Mouse (Mus musculus) embryo, embryonic 11.5 days (tissue): ENCODE data around the gene Chpf2.
A peak's percentile ranks its signal among the peaks of the same experiment; 100 is the strongest.
"Not testable (repeated sequence)": the region's sequence is repeated elsewhere in the genome, so short reads cannot be mapped to it uniquely, and the experiment has no call there.

Experiments
- DNase-seq: peaks from one replicate; pipeline ENCODE4 v3.0.0-alpha.2; 2012; ENCODE audit warnings: low read depth, low spot score

Gene Chpf2

GRCm38 (mm10) chr5:24586547-24587199, at the start of gene Chpf2:
Chpf2 (plus strand) TSS chr5:24586741.
- DNase-seq = peak; percentile 60

DNA sequence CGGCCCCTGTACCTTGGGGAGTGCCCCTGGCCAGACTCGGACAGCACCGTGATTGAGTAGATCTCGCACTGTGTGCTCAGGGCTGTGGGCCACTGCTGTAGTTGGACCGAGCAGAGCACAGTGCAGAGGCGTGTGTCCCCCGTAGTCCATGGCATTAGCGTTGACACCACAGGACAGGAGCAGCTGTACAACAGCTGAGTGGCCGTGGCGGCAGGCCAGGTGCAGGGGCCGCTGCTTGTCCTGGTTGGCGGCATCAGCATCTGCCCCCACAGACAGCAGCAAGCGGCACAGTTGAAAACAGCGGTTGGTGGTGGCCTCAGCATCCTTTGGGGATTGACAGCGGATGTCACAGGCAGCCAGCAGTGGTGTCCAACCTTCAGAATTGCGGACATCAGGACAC, 48.9 kb upstream of the Chpf2 start:
- no peak for DNase-seq

DNA sequence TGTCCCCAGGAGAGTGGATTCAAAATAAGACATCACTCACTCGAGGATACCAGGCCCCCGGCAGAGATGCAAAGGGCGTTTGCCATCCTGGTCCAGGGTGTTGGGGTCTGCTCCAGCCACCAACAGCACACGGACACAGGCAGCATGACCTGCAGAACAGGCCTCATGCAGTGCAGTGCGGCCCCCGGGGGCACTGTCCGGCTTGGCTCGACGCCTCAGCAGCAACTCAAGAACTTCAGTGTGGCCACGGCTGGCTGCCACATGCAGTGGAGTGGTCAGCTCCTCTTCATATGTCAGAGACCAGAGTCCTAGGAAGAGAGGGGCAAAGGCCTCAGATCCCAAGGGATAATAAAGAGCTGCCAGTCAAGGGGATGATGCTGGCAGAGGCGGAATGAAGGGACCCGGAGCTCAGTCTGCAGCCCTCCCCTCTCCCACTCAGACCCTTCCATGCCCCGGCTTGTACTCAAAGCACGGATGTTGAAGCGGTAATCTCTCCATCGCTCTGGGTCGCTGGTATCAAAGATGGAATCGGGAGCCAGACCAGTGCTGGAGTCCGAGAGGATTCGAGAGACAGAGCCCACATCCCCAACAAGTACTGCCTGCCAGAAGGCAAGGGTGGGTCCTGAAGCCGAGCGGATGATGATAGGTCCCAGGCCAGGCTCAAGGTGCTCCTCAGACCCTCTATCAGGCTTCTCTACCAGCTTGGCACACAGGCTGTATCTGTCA, 46.8 kb upstream of the Chpf2 start:
- no peak for DNase-seq

GRCm38 (mm10) chr5:24540387-24541143, 46.0 kb upstream of the Chpf2 start, which contains the start of gene Asb10:
Asb10 (minus strand) TSS chr5:24540978.
- no peak for DNase-seq

- DNase-seq = no peak
These were observed 45.4 kb upstream of the Chpf2 start for GRCm38 (mm10) chr5:24541144-24541569.

GRCm38 (mm10) chr5:24542643-24543042, 43.9 kb upstream of the Chpf2 start:
- DNase-seq = no peak

DNA sequence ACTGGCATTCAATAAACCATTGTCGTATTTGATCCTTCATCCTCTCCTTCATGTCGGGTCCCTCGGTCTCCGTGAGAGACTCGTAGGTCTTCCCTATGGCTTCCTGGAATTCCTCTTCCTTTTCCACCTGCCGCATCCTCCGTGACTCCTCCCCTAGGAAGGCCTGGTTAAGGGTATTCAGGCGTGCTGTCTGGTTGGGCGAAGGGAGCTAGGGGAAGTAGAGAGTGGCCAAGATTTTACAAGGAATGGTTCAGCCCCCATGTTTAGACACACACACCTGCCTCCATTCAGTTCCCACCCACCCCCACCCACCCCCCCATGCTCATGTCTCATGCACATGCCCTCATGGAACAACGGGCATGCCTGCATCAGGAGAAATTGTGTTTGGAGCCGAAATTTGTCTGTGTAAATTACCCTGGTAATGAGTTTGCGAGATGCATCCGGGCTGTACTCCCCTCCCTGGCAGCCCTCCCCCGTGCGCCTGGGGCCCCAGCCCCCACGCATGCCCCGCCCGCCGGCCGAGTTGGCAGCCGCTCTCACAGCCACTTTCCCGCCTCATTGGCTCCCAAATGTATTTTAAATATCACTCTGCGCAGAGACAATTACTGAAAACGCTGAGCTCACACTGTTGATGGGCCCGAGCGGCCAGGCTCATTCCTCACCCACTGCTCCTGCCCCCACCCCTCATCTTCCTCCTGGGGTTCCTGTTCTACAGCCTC, 35.8 kb upstream of the Chpf2 start:
- DNase-seq = no peak

- DNase-seq = no peak
These were observed 35.2 kb upstream of the Chpf2 start for GRCm38 (mm10) chr5:24551317-24551688.

DNA sequence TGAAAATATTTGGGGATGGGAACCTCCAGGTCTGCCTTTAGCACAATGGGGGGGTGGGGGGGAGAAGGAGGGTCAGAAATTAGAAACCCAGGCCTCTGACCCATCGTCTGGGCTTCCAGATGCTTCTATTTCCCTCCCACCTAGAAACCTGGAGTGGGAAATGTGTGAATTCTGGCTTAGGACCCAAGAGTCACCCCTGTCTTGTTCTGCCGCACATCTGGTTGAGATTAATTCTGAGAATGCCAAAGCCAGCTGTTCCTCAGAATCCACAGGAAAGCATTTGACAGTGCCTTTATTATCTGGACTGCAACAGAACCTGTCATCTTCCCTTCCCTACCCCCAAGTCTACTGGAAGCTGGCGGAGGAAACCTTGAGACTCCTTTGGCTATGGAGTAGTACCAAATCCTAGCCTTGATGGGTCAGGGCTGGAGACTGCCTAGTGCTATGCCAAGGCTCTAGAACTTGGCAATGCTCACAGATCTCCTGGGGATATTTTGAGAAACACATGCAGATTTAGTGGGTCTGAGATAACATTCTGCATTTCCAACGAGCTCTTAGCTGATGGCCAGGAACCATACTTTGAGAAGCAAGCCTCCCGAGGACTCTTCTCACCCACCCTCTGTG, 32.8 kb upstream of the Chpf2 start:
- no peak for DNase-seq

GRCm38 (mm10) chr5:24555335-24555734, 31.2 kb upstream of the Chpf2 start:
- not testable (repeated sequence) for DNase-seq

GRCm38 (mm10) chr5:24556709-24557108, 29.8 kb upstream of the Chpf2 start, which contains the start of gene 4931409K22Rik:
4931409K22Rik (minus strand) TSS chr5:24556809.
- DNase-seq = no peak

GRCm38 (mm10) chr5:24575948-24576347, 10.6 kb upstream of the Chpf2 start:
- no peak for DNase-seq

GRCm38 (mm10) chr5:24576801-24577182, 9.7 kb upstream of the Chpf2 start:
- no peak for DNase-seq

DNA sequence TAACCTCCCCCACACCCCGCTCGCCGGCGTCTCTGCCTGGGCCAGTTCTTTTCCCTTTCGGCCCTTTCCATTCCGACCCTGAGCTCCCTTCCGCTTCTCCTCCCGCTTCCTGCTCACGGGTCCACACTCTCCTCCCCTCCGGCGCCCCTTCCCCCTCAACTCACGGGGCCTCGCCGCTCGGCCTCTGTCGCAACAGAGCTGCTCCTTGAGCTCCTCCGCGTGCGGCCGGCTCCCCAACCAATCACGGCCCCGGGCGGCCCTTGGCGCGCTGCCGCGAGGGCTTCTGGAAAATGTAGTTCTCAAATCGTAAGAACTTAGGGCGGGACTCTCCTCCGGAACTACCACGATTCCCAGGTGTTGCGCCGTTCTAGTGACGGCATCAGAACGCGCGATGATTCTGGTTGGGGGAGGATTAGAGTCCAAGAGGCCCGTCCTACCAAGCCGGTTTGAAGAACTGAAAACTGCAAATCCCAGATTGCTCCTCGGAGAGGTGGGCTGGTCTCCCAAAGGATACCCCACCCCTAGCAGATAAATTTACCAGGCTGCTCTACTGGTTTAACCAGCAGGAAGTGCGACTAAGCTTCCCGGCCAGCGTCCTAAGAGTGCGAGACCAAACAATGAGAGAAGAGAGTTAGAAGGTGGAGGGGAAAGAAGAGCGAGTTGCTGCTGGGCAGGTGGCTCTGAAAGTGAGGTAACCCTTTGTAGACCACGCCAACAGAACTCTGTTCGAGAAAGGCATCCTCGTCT, 9.2 kb upstream of the Chpf2 start, which contains the start of gene Abcf2:
TSS of gene Abcf2 (minus strand) at position 285 of the 747 bp plus-strand sequence.
- DNase-seq = peak; percentile 100

DNA sequence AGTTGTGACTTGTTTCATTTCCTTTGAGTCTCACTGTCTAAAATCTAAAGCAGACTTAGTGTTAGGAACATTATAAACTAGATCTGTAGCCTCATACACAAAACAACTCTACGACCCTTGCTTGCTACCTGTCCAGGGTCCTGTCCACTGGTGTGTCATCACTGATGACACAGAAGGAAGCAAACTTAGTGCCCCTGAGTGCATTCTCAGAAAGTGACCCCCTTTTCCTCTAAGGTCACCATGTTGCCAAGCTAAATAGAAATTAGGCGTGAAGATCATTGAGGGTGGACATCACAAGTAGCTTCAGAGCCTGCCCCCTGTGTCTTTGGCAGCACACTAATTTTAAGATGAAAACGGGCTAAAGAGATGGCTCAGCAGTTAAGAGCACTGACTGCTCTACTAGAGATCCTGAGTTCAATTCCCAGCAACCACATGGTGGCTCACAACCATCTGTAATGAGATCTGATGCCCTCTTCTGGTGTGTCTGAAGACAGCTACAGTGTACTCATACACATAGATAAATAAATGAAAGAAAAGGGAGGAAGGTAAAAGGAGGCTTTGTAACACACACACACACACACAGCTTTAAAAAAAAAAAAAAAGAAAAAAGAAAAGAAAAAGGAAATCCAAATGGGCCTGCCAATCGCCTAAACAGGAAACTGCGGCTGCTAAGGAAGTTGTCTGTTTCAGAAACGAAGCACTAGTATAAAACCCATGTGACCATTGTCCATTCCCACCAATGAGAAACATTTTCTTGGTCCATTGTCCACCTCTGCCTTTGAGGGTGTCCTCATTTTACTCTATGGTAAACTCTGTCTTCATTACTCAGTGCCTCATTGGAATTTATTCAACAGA, 8.2 kb upstream of the Chpf2 start:
- DNase-seq = no peak

GRCm38 (mm10) chr5:24586106-24586505, 435 bp upstream of the Chpf2 start:
- no peak for DNase-seq

- DNase-seq = no peak
These were observed 648 bp downstream of the Chpf2 start for GRCm38 (mm10) chr5:24587200-24587577.

DNA sequence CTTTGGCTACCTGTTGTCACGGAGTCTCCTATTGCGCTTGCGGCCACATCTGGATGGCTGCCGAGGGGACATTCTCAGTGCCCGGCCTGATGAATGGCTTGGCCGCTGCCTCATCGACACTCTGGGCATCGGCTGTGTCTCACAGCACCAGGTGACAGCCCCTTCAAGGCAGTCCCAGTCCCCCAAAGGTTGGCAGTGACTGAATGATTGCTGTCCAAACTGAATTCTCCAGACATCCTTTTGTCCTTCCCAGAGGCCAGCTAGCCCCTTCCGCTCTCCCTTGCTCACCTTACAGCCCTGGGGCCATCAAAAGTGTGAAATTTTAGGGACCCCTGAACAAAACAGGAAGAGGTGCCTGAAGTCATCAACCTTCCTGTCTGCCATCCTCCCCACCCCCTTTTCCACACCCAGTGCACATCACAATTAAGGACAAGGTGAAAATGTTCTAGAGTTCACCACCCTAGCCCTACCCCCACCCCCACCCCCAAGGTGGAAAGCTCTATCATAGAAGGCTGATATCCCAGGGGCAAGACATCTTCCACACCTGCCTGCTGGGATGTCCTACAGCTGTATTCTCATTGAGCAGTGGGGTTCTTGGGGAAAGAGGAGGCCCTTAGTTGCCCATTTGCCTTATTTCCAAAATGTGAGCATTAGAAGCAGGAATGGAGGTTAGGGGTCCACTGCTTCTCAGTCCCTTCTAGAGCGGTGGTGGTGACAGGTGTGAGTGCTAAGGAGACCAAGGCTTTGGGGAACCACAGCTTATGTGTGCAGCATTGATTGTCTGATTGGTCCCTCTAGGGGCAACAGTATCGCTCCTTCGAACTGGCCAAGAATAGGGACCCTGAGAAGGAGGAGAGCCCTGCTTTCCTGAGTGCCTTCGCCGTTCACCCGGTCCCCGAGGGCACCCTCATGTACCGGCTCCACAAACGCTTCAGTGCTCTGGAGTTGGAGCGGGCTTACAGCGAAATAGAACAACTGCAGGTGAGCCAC, 3.3 kb downstream of the Chpf2 start:
- no peak for DNase-seq
